Mouse (Mus musculus): ENCODE results near the gene Teddm1a. TPM values are rescaled to one million over a fixed set of nuclear protein-coding genes. Genes with fewer than 3 reads are reported as not detected.

Gene Teddm1a
- total and polyA plus RNA-seq, 2 experiments from 2014 or later: not detected

DNA sequence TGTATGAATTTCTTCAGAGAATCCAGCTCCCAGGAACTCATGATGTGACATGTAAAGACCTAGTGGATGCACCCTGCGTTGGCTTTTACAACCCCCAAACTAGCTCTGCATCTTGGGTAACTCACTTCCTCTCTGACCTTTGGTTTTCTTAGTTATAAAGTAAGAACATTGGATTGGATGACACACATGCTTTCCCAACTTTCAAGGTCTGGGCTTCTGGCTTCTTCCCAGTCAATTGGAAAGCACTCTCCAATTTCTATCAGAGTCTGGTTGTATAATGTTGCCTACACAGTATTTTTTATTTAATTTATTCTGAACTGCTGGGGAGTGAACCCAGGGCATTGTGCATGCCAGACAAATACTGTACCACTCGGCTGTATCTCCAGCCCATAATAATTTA is 38.9 kb downstream of the Teddm1a start:
- Histone ChIP-seq H3K9me3 (replicated peaks; ENCODE audit: control insufficient read depth, low read length) (no peaks in the 10 kb centered on the region), H3K36me3 (replicated peaks; ENCODE audit: control insufficient read depth, insufficient read depth, low read length) (no peaks in the 10 kb centered on the region), H3K27ac (ENCODE audit: low read depth) (no peak overlapping the region), H3K4me1 (ENCODE audit: control insufficient read depth, insufficient read depth) (no peaks in the 10 kb centered on the region), H3K4me2 (ENCODE audit: low read depth, low read length) (no peak overlapping the region), H3K27me3 (ENCODE audit: control insufficient read depth, insufficient read depth, low read length) (no peaks in the 10 kb centered on the region), H3K9ac (replicated peaks; ENCODE audit: low read depth, low read length) (no peak overlapping the region), H3K4me3 (ENCODE audit: low read depth, low read length) (no peak overlapping the region)
- no peak for TF ChIP-seq CTCF (IDR thresholded peaks at IDR 0.05; ENCODE audit: low read depth)
- TF ChIP-seq EP300 (IDR thresholded peaks at IDR 0.05; ENCODE audit: low read depth): no peak
- 79% methylated on average over 2 of the region's 2 CpGs for WGBS
- ATAC-seq (ENCODE audit: insufficient read depth, low read depth) (no peak), DNase-seq (ENCODE audit: low spot score) (no peak)

GRCm38 (mm10) chr1:153933772-153934171 is 42.2 kb downstream of the Teddm1a start:
- ATAC-seq (ENCODE audit: insufficient read depth, low read depth) (no peak), DNase-seq (ENCODE audit: low spot score) (no peak)
- no peak overlapping the region for H3K9ac ChIP-seq (replicated peaks; ENCODE audit: low read depth, low read length)
- H3K27me3 ChIP-seq (ENCODE audit: control insufficient read depth, insufficient read depth, low read length): no peaks in the 10 kb centered on the region
- H3K4me2 ChIP-seq (ENCODE audit: low read depth, low read length): no peak overlapping the region
- H3K36me3 ChIP-seq (replicated peaks; ENCODE audit: control insufficient read depth, insufficient read depth, low read length): no peaks in the 10 kb centered on the region
- TF ChIP-seq CTCF (IDR thresholded peaks at IDR 0.05; ENCODE audit: low read depth) (no peak), EP300 (IDR thresholded peaks at IDR 0.05; ENCODE audit: low read depth) (no peak)
- no peaks in the 10 kb centered on the region for H3K9me3 ChIP-seq (replicated peaks; ENCODE audit: control insufficient read depth, low read length)
- no peak overlapping the region for H3K4me3 ChIP-seq (ENCODE audit: low read depth, low read length)
- WGBS: 48% methylated on average over 1 of the region's 1 CpGs
- H3K4me1 ChIP-seq (ENCODE audit: control insufficient read depth, insufficient read depth): no peaks in the 10 kb centered on the region
- H3K27ac ChIP-seq (ENCODE audit: low read depth): no peak overlapping the region

- ATAC-seq (ENCODE audit: insufficient read depth, low read depth) (no peak), DNase-seq (ENCODE audit: low spot score) (no peak)
- Histone ChIP-seq H3K9ac (replicated peaks; ENCODE audit: low read depth, low read length) (no peak overlapping the region), H3K4me3 (ENCODE audit: low read depth, low read length) (no peak overlapping the region), H3K27me3 (ENCODE audit: control insufficient read depth, insufficient read depth, low read length) (no peaks in the 10 kb centered on the region), H3K9me3 (replicated peaks; ENCODE audit: control insufficient read depth, low read length) (no peaks in the 10 kb centered on the region), H3K4me2 (ENCODE audit: low read depth, low read length) (no peak overlapping the region), H3K36me3 (replicated peaks; ENCODE audit: control insufficient read depth, insufficient read depth, low read length) (no peaks in the 10 kb centered on the region), H3K27ac (ENCODE audit: low read depth) (no peak overlapping the region), H3K4me1 (ENCODE audit: control insufficient read depth, insufficient read depth) (no peaks in the 10 kb centered on the region)
- no peak for TF ChIP-seq EP300 (IDR thresholded peaks at IDR 0.05; ENCODE audit: low read depth)
- WGBS: 72% methylated on average over 12 of the region's 12 CpGs
Observed at GRCm38 (mm10) chr1:153935844-153936380, 44.4 kb downstream of the Teddm1a start.

DNA sequence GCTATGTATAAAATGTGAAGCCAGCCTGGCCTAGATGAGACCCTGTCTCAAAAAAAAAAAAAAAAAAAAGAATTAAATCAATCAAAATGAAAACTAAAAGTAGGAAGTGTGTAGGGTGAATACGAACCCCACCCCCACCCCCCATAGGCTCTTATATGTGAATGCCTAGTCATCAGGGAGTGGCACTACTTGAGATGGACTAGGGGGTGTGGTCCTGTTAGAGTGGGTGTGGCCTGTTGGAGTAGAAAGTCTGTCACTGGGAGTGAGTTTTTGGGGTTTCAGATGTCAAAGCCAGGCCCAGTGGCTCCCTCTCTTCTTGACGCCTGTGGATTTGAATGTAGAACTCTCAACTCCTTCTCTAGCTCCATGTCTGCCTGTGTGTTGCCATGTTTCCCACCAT is 45.5 kb downstream of the Teddm1a start:
- Histone ChIP-seq H3K4me1 (ENCODE audit: control insufficient read depth, insufficient read depth) (no peaks in the 10 kb centered on the region), H3K9me3 (replicated peaks; ENCODE audit: control insufficient read depth, low read length) (no peaks in the 10 kb centered on the region), H3K4me2 (ENCODE audit: low read depth, low read length) (no peak overlapping the region), H3K9ac (replicated peaks; ENCODE audit: low read depth, low read length) (no peak overlapping the region), H3K27ac (ENCODE audit: low read depth) (no peak overlapping the region), H3K4me3 (ENCODE audit: low read depth, low read length) (no peak overlapping the region), H3K27me3 (ENCODE audit: control insufficient read depth, insufficient read depth, low read length) (no peaks in the 10 kb centered on the region), H3K36me3 (replicated peaks; ENCODE audit: control insufficient read depth, insufficient read depth, low read length) (no peaks in the 10 kb centered on the region)
- WGBS: 92% methylated on average over 2 of the region's 2 CpGs
- no peak for ATAC-seq (ENCODE audit: insufficient read depth, low read depth)
- TF ChIP-seq CTCF (IDR thresholded peaks at IDR 0.05; ENCODE audit: low read depth): no peak
- TF ChIP-seq EP300 (IDR thresholded peaks at IDR 0.05; ENCODE audit: low read depth): no peak
- no peak for DNase-seq (ENCODE audit: low spot score)

DNA sequence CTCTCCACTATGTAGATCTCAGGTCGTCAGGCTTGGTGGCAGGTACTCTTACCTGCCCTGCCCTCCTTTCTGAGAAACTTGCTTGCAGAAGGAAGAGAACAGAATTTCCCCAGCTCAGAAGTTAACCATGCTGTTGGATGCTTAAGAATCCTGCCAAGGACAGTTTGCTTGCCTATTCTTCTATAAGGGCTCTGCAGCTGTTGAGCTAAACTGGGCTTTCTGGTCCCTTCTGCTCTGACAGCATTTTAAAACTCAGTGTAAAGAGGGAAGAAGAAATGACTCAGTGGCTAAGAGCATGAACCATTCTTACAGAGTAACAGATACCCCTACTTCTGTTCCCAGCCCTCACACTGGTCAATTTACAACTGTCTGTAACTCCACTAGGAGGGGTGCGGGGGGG is 49.4 kb downstream of the Teddm1a start:
- DNase-seq (ENCODE audit: low spot score): no peak
- Histone ChIP-seq H3K4me1 (ENCODE audit: control insufficient read depth, insufficient read depth) (no peaks in the 10 kb centered on the region), H3K9ac (replicated peaks; ENCODE audit: low read depth, low read length) (no peak overlapping the region), H3K4me3 (ENCODE audit: low read depth, low read length) (no peak overlapping the region), H3K36me3 (replicated peaks; ENCODE audit: control insufficient read depth, insufficient read depth, low read length) (no peaks in the 10 kb centered on the region), H3K27ac (ENCODE audit: low read depth) (no peak overlapping the region), H3K4me2 (ENCODE audit: low read depth, low read length) (no peak overlapping the region), H3K27me3 (ENCODE audit: control insufficient read depth, insufficient read depth, low read length) (no peaks in the 10 kb centered on the region), H3K9me3 (replicated peaks; ENCODE audit: control insufficient read depth, low read length) (no peaks in the 10 kb centered on the region)
- WGBS: 70% methylated on average over 2 of the region's 2 CpGs
- no peak for ATAC-seq (ENCODE audit: insufficient read depth, low read depth)
- TF ChIP-seq CTCF (IDR thresholded peaks at IDR 0.05; ENCODE audit: low read depth) (no peak), EP300 (IDR thresholded peaks at IDR 0.05; ENCODE audit: low read depth) (no peak)

Small RNAs within 50 kb of the gene (microRNA-seq; reads per million reads assigned to microRNA genes)
- gene Mir8114: 19.3 reads per million, percentile 37 among the genes with 10 or more reads in this experiment

Other genes with a start within 250 kb of the Teddm1a start
- 0.08 TPM in 1 of 2 replicates, not detected in the other for gene Rgs8, start 238.7 kb upstream of the Teddm1a start, total RNA-seq (2014; rRNA removed; ENCODE audit: low replicate concordance)
- 0.03 and 0.05 TPM in 2 replicates for gene Rgs8, start 238.7 kb upstream of the Teddm1a start, polyA plus RNA-seq (2015; fragmentation: Nextera tagmentation; extraction: Ambion mirVana)
- 0.89 and 1.8 TPM in 2 replicates for gene Rgs16, start 151.4 kb upstream of the Teddm1a start, total RNA-seq (2014; rRNA removed; ENCODE audit: low replicate concordance)
- 2.2 and 3.0 TPM in 2 replicates for gene Rgs16, start 151.4 kb upstream of the Teddm1a start, polyA plus RNA-seq (2015; fragmentation: Nextera tagmentation; extraction: Ambion mirVana)
- 31.4 and 31.9 TPM in 2 replicates for gene Rnasel, start 142.3 kb upstream of the Teddm1a start, total RNA-seq (2014; rRNA removed; ENCODE audit: low replicate concordance)
- 17.4 and 22.1 TPM in 2 replicates for gene Rnasel, start 142.3 kb upstream of the Teddm1a start, polyA plus RNA-seq (2015; fragmentation: Nextera tagmentation; extraction: Ambion mirVana)
- gene Rgsl1, start 47.6 kb upstream of the Teddm1a start, total RNA-seq (2014; rRNA removed; ENCODE audit: low replicate concordance): not detected in 2 replicates
- gene Rgsl1, start 47.6 kb upstream of the Teddm1a start, polyA plus RNA-seq (2015; fragmentation: Nextera tagmentation; extraction: Ambion mirVana): not detected in 2 replicates
- not detected in 2 replicates for gene Teddm1b, start 17.4 kb upstream of the Teddm1a start, total RNA-seq (2014; rRNA removed; ENCODE audit: low replicate concordance)
- gene Teddm1b, start 17.4 kb upstream of the Teddm1a start, polyA plus RNA-seq (2015; fragmentation: Nextera tagmentation; extraction: Ambion mirVana): 0.10 TPM in 1 of 2 replicates, not detected in the other
- gene Glul, start 8.2 kb downstream of the Teddm1a start, total RNA-seq (2014; rRNA removed; ENCODE audit: low replicate concordance): 199 and 256 TPM in 2 replicates
- gene Glul, start 8.2 kb downstream of the Teddm1a start, polyA plus RNA-seq (2015; fragmentation: Nextera tagmentation; extraction: Ambion mirVana): 81.8 and 95.5 TPM in 2 replicates
- gene Teddm2, start 8.5 kb downstream of the Teddm1a start, total RNA-seq (2014; rRNA removed; ENCODE audit: low replicate concordance): not detected in 2 replicates
- gene Teddm2, start 8.5 kb downstream of the Teddm1a start, polyA plus RNA-seq (2015; fragmentation: Nextera tagmentation; extraction: Ambion mirVana): 0.33 and 0.41 TPM in 2 replicates